Mouse (Mus musculus): Measurements from ENCODE around the gene B4galt4.

GRCm38 (mm10) chr16:38772906-38773496, 30.9 kb downstream of the B4galt4 start:
- no peak for TF ChIP-seq POLR2A (IDR thresholded peaks at IDR 0.05; ENCODE audit: low read depth, low read length)
- TF ChIP-seq USF2 (conservative IDR thresholded peaks at IDR 0.05; ENCODE audit: low read depth, low read length), result no peak
- no peak for TF ChIP-seq CTCF (conservative IDR thresholded peaks at IDR 0.05 in 1 of 2, IDR thresholded peaks at IDR 0.05 in 1 of 2; ENCODE audit: low read depth in 2 of 2, low read length in 2 of 2)
- TF ChIP-seq MYC (IDR thresholded peaks at IDR 0.05; ENCODE audit: low read depth, low read length), result no peak
- TF ChIP-seq POLR2AphosphoS2 (IDR thresholded peaks at IDR 0.05; ENCODE audit: low read depth, low read length), result no peak
- TF ChIP-seq TBP (conservative IDR thresholded peaks at IDR 0.05; ENCODE audit: low read depth, low read length), result no peak
- no peak for TF ChIP-seq SMC3 (IDR thresholded peaks at IDR 0.05; ENCODE audit: low read depth, low read length)

Data from CH12.LX (cell line).